Mouse (Mus musculus): Measurements from ENCODE around the gene Rptor. TPM values are rescaled to one million over a fixed set of nuclear protein-coding genes. Genes with fewer than 3 reads are reported as not detected.

Gene Rptor
- polyA plus RNA-seq, 1 experiment from 2014 or later, result 3.9 TPM

DNA sequence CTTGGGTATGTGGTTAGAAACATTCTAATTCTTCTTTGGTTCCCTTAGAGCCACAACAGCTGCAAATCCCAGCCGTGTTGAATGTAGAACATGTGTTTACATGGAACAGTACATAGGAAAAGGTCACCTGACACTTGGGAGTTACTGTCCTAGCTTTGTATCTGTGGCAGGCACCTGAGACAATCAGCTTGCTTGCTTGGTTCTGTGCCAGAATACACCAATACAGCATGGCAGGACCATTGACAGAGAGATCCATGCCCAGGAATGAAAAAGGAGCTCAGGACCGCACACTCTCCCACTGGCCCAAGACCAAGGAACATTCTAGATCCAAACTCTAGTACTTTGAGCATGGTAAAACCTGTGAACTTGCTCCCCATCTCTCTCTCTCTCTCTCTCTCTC lies 132.4 kb downstream of the Rptor start:
- H3K36me3 ChIP-seq (ENCODE audit: control insufficient read depth, insufficient read depth), result no peaks in the 10 kb centered on the region
- 69% methylated on average over 2 of the region's 2 CpGs for WGBS (ENCODE audit: insufficient replicate concordance)
- H3K27me3 ChIP-seq (ENCODE audit: control insufficient read depth, insufficient read depth, low read depth, low read length), result no peaks in the 10 kb centered on the region
- peaks cover 2% of the 10 kb centered on the region for H3K4me1 ChIP-seq (ENCODE audit: control insufficient read depth, low read depth, low read length)
- no peak overlapping the region for H3K4me3 ChIP-seq (ENCODE audit: low read depth, low read length)
- ATAC-seq (ENCODE audit: low read depth), result no peak
- no peak overlapping the region for H3K9ac ChIP-seq (ENCODE audit: low read depth, low read length)
- H3K27ac ChIP-seq (ENCODE audit: low read length), result no peak overlapping the region
- H3K4me2 ChIP-seq (ENCODE audit: low read depth, low read length), result no peak overlapping the region
- H3K9me3 ChIP-seq (replicated peaks; ENCODE audit: control insufficient read depth, low read length), result no peaks in the 10 kb centered on the region

DNA sequence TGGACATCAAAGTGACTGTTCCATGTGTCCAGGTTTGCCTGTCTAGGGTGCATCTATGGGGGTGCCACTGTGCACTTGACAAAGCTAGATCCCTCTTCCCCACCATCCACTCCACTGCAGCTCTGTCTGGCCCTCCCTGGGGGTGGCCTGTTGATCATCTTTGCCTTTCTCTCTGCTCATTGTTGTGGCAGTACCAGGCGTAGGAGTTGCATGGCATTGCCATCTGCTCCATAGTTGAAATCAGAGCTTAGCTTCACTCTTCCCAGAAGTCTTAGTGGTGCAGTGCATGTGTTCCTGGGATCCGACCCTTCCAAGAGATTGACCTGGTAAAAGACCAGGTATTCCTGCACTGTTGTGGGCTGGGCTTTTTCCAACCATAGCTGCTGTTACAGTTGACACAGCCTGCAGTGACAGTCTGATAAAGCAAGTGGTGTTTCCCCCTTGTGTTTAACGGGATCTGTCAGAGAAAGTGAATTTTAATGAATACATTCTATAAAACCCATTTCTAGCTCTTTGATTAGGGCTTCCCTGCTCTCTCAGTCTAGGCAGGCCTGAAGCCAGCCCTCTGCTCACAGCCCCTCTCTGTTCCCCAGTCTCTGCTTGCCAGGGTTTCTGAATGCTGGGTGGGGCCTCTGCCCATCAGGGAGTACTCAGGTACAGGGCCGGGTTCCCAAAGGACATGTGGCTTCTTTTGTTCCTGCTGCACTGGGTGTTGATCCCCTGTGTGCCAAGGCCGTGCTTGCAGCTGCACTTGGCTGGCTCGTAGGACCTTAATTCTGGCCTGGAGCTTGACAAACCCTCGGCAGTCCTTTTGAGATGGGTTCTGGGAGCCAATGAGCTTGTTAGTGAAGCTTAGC lies 136.5 kb downstream of the Rptor start:
- ATAC-seq (ENCODE audit: low read depth), result no peak
- Histone ChIP-seq H3K36me3 (ENCODE audit: control insufficient read depth, insufficient read depth) (no peaks in the 10 kb centered on the region), H3K27ac (ENCODE audit: low read length) (no peak overlapping the region), H3K9ac (ENCODE audit: low read depth, low read length) (no peak overlapping the region), H3K27me3 (ENCODE audit: control insufficient read depth, insufficient read depth, low read depth, low read length) (no peaks in the 10 kb centered on the region), H3K4me2 (ENCODE audit: low read depth, low read length) (no peak overlapping the region), H3K4me1 (ENCODE audit: control insufficient read depth, low read depth, low read length) (no peaks in the 10 kb centered on the region), H3K9me3 (replicated peaks; ENCODE audit: control insufficient read depth, low read length) (no peaks in the 10 kb centered on the region), H3K4me3 (ENCODE audit: low read depth, low read length) (no peak overlapping the region)
- 64% methylated on average over 7 of the region's 7 CpGs for whole genome bisulfite sequencing (ENCODE audit: insufficient replicate concordance)

DNA sequence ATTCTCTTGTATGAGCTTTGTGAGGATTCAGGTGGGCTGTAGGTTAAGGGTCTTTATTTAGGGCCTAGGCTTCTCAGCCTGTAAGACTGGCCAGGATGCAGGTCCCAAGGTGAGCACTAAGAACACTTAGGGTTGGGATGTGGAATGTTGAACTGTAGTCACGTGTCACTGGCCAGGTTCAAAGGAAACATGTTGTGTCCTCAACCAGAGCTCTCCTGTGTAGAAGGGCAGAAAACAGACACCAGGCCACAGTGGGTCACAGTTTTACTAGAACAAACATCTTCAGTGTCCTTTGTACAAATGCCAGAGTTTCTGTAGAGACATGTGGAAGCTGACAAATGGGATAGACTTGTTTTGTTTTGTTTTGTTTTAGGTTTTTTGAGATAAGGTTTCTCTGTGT lies 138.7 kb downstream of the Rptor start:
- WGBS (ENCODE audit: insufficient replicate concordance), result 66% methylated on average over 1 of the region's 1 CpGs
- no peak overlapping the region for H3K4me2 ChIP-seq (ENCODE audit: low read depth, low read length)
- H3K9ac ChIP-seq (ENCODE audit: low read depth, low read length), result no peak overlapping the region
- no peak overlapping the region for H3K4me3 ChIP-seq (ENCODE audit: low read depth, low read length)
- H3K4me1 ChIP-seq (ENCODE audit: control insufficient read depth, low read depth, low read length), result no peaks in the 10 kb centered on the region
- no peaks in the 10 kb centered on the region for H3K36me3 ChIP-seq (ENCODE audit: control insufficient read depth, insufficient read depth)
- ATAC-seq (ENCODE audit: low read depth), result no peak
- no peaks in the 10 kb centered on the region for H3K27me3 ChIP-seq (ENCODE audit: control insufficient read depth, insufficient read depth, low read depth, low read length)
- no peaks in the 10 kb centered on the region for H3K9me3 ChIP-seq (replicated peaks; ENCODE audit: control insufficient read depth, low read length)
- no peak overlapping the region for H3K27ac ChIP-seq (ENCODE audit: low read length)

DNA sequence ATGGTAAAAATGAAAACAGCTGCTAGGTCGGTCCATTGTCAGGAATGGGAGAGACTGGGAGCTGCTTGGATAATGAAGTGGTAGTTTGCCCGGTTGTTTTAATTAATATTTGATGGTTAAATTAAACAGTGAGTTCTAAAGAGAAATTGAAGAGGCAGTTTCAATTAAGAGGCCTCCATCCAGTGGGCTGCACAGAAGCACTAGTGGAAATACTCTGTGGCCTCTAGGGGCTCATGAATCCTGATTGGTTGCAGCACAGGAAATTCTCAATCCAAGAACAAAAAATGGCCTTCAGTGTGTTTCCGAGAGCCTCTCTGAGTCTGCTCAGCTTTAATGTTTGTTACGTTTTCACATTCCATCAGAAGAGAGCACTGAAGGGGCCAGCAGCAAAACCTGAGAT lies 141.7 kb downstream of the Rptor start:
- no peak overlapping the region for H3K27ac ChIP-seq (ENCODE audit: low read length)
- no peak overlapping the region for H3K4me2 ChIP-seq (ENCODE audit: low read depth, low read length)
- no peaks in the 10 kb centered on the region for H3K27me3 ChIP-seq (ENCODE audit: control insufficient read depth, insufficient read depth, low read depth, low read length)
- no peak for ATAC-seq (ENCODE audit: low read depth)
- H3K36me3 ChIP-seq (ENCODE audit: control insufficient read depth, insufficient read depth), result no peaks in the 10 kb centered on the region
- peaks cover 3% of the 10 kb centered on the region; the same call in 1 of the 2 replicates for H3K4me1 ChIP-seq (ENCODE audit: control insufficient read depth, low read depth, low read length)
- H3K9ac ChIP-seq (ENCODE audit: low read depth, low read length), result no peak overlapping the region
- WGBS (ENCODE audit: insufficient replicate concordance), result 84% methylated on average over 4 of the region's 4 CpGs
- H3K4me3 ChIP-seq (ENCODE audit: low read depth, low read length), result no peak overlapping the region
- H3K9me3 ChIP-seq (replicated peaks; ENCODE audit: control insufficient read depth, low read length), result no peaks in the 10 kb centered on the region

DNA sequence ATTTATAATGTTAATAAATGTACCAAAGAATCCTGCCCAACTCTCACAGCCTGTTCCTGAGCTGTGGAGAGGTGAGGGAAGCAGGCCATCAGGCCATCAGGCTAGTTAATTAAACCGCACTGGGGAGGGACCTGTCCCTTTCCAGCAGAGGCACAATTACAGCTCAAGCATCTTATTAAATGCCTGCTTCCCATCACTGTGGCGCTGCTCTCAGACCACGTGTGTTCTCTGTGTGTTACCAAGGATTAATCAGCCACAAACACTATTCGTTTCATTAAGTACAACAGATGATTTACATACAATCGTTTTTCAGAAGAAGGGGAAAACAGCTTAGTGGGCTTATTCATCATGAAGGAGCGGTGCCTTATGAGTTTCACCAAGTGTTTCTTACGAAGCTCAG lies 142.6 kb downstream of the Rptor start:
- no peaks in the 10 kb centered on the region for H3K27me3 ChIP-seq (ENCODE audit: control insufficient read depth, insufficient read depth, low read depth, low read length)
- 84% methylated on average over 7 of the region's 7 CpGs for WGBS (ENCODE audit: insufficient replicate concordance)
- ATAC-seq (ENCODE audit: low read depth), result no peak
- H3K4me3 ChIP-seq (ENCODE audit: low read depth, low read length), result no peak overlapping the region
- no peak overlapping the region for H3K4me2 ChIP-seq (ENCODE audit: low read depth, low read length)
- H3K4me1 ChIP-seq (ENCODE audit: control insufficient read depth, low read depth, low read length), result peaks cover 3% of the 10 kb centered on the region; the same call in 1 of the 2 replicates
- no peak overlapping the region for H3K9ac ChIP-seq (ENCODE audit: low read depth, low read length)
- H3K36me3 ChIP-seq (ENCODE audit: control insufficient read depth, insufficient read depth), result no peaks in the 10 kb centered on the region
- no peaks in the 10 kb centered on the region for H3K9me3 ChIP-seq (replicated peaks; ENCODE audit: control insufficient read depth, low read length)
- H3K27ac ChIP-seq (ENCODE audit: low read length), result no peak overlapping the region

DNA sequence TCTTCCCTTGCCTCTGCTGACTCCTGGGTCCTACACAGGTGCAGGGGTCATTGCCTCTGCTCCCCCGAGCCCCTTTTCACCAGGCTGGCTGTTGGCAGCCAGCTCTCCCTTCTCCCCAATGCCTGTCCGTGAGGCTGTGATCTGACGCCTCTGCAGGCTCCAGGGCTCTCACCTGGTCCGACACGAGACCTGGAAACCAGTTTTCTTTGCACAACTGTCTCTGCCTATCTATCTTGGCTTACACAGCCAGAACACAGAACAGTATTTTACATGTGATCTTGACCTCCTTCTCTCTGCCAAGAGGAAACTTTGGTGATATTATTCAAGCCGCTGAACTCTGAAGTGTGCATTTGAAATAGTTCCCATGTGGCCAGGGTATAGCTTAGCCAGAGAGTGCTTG lies 151.8 kb downstream of the Rptor start:
- no peaks in the 10 kb centered on the region for H3K27me3 ChIP-seq (ENCODE audit: control insufficient read depth, insufficient read depth, low read depth, low read length)
- H3K9me3 ChIP-seq (replicated peaks; ENCODE audit: control insufficient read depth, low read length), result no peaks in the 10 kb centered on the region
- no peak for ATAC-seq (ENCODE audit: low read depth)
- WGBS (ENCODE audit: insufficient replicate concordance), result 84% methylated on average over 6 of the region's 6 CpGs
- H3K9ac ChIP-seq (ENCODE audit: low read depth, low read length), result no peak overlapping the region
- H3K36me3 ChIP-seq (ENCODE audit: control insufficient read depth, insufficient read depth), result 0 out of 2 replicates have a peak, but pooled peaks cover 3% of the 10 kb centered on the region
- no peak overlapping the region for H3K4me2 ChIP-seq (ENCODE audit: low read depth, low read length)
- no peak overlapping the region for H3K27ac ChIP-seq (ENCODE audit: low read length)
- no peak overlapping the region for H3K4me3 ChIP-seq (ENCODE audit: low read depth, low read length)
- no peaks in the 10 kb centered on the region for H3K4me1 ChIP-seq (ENCODE audit: control insufficient read depth, low read depth, low read length)

DNA sequence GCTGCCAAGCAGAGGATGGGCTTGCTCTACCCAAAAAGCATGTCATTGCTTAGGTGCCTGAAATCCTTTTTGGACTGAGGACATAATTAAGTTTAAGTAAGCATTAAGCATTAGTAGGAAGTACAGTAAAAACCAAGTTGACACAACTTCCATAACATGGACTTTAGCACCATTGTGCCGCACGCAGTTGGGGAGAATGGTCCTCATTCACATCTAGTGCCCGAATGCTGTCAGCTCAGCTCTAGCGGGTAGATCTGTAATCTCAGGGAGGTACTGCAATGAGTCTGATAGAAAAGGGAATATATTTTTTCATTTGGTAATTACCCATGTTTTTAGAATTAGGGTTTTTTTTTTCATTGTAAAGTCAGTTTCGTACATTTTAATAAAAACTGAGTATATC lies 155.5 kb downstream of the Rptor start:
- no peak for ATAC-seq (ENCODE audit: low read depth)
- H3K4me1 ChIP-seq (ENCODE audit: control insufficient read depth, low read depth, low read length), result no peaks in the 10 kb centered on the region
- H3K27me3 ChIP-seq (ENCODE audit: control insufficient read depth, insufficient read depth, low read depth, low read length), result no peaks in the 10 kb centered on the region
- H3K9me3 ChIP-seq (replicated peaks; ENCODE audit: control insufficient read depth, low read length), result no peaks in the 10 kb centered on the region
- no peak overlapping the region for H3K27ac ChIP-seq (ENCODE audit: low read length)
- H3K9ac ChIP-seq (ENCODE audit: low read depth, low read length), result no peak overlapping the region
- no peak overlapping the region for H3K4me3 ChIP-seq (ENCODE audit: low read depth, low read length)
- no peak overlapping the region for H3K4me2 ChIP-seq (ENCODE audit: low read depth, low read length)
- WGBS (ENCODE audit: insufficient replicate concordance), result 79% methylated on average over 5 of the region's 5 CpGs
- 0 out of 2 replicates have a peak, but pooled peaks cover 3% of the 10 kb centered on the region for H3K36me3 ChIP-seq (ENCODE audit: control insufficient read depth, insufficient read depth)

DNA sequence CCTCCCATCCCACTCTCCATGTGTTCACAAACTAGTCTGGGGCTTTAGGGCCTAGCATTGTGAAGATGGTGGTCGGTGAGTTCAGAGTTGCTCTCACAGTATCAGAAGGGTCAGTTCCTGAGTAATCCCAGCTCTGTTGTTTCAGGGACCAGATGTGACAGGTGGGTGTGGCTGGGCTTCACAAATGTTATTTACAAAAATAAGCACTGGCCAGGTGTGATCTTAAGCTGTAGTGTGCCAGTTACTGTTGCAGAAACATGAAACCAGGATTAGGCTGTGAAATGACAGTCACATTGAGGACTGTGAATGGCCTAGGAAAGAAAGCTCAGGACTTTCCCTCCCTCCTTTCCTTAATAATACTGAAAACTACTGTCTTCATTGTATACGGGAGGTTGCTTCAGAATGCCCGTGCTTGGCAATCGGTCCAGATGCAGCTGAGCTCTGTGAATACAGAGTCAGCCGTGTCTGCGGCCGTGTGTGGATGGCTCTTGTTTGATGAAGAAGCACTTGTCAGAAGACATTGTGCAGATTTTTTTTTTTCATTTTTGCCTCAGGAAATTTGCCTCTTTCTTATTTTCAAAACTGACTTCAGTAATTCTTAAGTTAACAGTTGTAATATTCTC lies 156.1 kb downstream of the Rptor start:
- Histone ChIP-seq H3K27me3 (ENCODE audit: control insufficient read depth, insufficient read depth, low read depth, low read length) (no peaks in the 10 kb centered on the region), H3K4me2 (ENCODE audit: low read depth, low read length) (no peak overlapping the region), H3K27ac (ENCODE audit: low read length) (no peak overlapping the region), H3K36me3 (ENCODE audit: control insufficient read depth, insufficient read depth) (0 out of 2 replicates have a peak, but pooled peaks cover 3% of the 10 kb centered on the region), H3K4me1 (ENCODE audit: control insufficient read depth, low read depth, low read length) (no peaks in the 10 kb centered on the region), H3K4me3 (ENCODE audit: low read depth, low read length) (no peak overlapping the region), H3K9me3 (replicated peaks; ENCODE audit: control insufficient read depth, low read length) (no peaks in the 10 kb centered on the region), H3K9ac (ENCODE audit: low read depth, low read length) (no peak overlapping the region)
- 87% methylated on average over 7 of the region's 7 CpGs for WGBS (ENCODE audit: insufficient replicate concordance)
- no peak for ATAC-seq (ENCODE audit: low read depth)

DNA sequence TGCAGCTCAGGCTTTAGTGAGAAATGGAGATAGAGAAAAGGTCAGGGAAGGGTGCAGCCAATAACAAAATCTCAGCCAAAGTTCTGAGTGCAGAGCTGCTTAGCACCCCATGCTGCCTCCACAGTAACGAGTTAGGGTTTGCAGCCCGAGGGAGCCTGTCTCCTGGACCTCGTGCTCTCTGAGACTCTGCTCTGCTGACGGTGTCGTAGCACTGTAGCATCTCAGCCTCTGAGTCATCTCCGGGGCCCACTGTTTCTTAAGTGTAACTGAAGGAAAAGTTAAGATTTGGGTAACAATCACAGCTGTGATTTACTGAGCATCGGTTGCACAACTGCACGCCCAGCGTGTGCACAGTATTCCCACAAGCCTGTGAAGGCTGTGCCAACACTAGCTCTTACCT lies 160.2 kb downstream of the Rptor start:
- H3K27ac ChIP-seq (ENCODE audit: low read length), result no peak overlapping the region
- no peak overlapping the region for H3K4me3 ChIP-seq (ENCODE audit: low read depth, low read length)
- no peak overlapping the region for H3K4me2 ChIP-seq (ENCODE audit: low read depth, low read length)
- WGBS (ENCODE audit: insufficient replicate concordance), result 79% methylated on average over 9 of the region's 9 CpGs
- ATAC-seq (ENCODE audit: low read depth), result no peak
- no peaks in the 10 kb centered on the region for H3K36me3 ChIP-seq (ENCODE audit: control insufficient read depth, insufficient read depth)
- no peaks in the 10 kb centered on the region for H3K9me3 ChIP-seq (replicated peaks; ENCODE audit: control insufficient read depth, low read length)
- no peaks in the 10 kb centered on the region for H3K4me1 ChIP-seq (ENCODE audit: control insufficient read depth, low read depth, low read length)
- H3K9ac ChIP-seq (ENCODE audit: low read depth, low read length), result no peak overlapping the region
- H3K27me3 ChIP-seq (ENCODE audit: control insufficient read depth, insufficient read depth, low read depth, low read length), result no peaks in the 10 kb centered on the region

Data from liver, embryonic 16.5 days (tissue).